Mouse (Mus musculus): ENCODE results near the gene Dst.

GRCm38 (mm10) chr1:33996105-33996887 lies 88.3 kb downstream of the Dst start:
- no peak for TF ChIP-seq POLR2A (IDR thresholded peaks at IDR 0.05; ENCODE audit: insufficient read length, low read depth)
- no peak for TF ChIP-seq TCF12 (IDR thresholded peaks at IDR 0.05; ENCODE audit: insufficient read depth, poor library complexity, severe bottlenecking)
- TF ChIP-seq MAX (IDR thresholded peaks at IDR 0.05; ENCODE audit: low read depth): no peak
- TF ChIP-seq USF1 (IDR thresholded peaks at IDR 0.05; ENCODE audit: low read depth): no peak
- no peak for TF ChIP-seq REST (IDR thresholded peaks at IDR 0.05; ENCODE audit: insufficient read depth, insufficient read length)
- TF ChIP-seq MYOG (IDR thresholded peaks at IDR 0.05; ENCODE audit: control insufficient read depth in 1 of 3, insufficient read depth in 1 of 3, insufficient read length in 2 of 3, low read depth in 2 of 3): no peak
- TF ChIP-seq TCF3 (IDR thresholded peaks at IDR 0.05; ENCODE audit: insufficient read length, low read depth): no peak
- no peak for TF ChIP-seq POLR2AphosphoS2 (IDR thresholded peaks at IDR 0.05; ENCODE audit: insufficient read length, low read depth)
- no peak for TF ChIP-seq E2F4 (IDR thresholded peaks at IDR 0.05; ENCODE audit: insufficient read depth)

Measured in myocyte (in vitro differentiated cells).